Mouse (Mus musculus) G1E (cell line): ENCODE data around the gene Grhpr.

Source experiments
- CTCF ChIP-seq: IDR thresholded peaks from 2 replicates; pipeline ENCODE4 v1.5.1; 2012; ENCODE audit warnings: low read depth, low read length, inconsistent platforms, mixed read lengths
- GATA1 ChIP-seq: IDR thresholded peaks from 2 replicates; pipeline ENCODE4 v1.6.1; 2012; ENCODE audit warnings: borderline replicate concordance, low read length, inconsistent platforms, mixed read lengths
- TAL1 ChIP-seq: conservative IDR thresholded peaks from 2 replicates; pipeline ENCODE4 v1.6.1; 2012; ENCODE audit warnings: low read depth, low read length, inconsistent platforms, mixed read lengths

DNA sequence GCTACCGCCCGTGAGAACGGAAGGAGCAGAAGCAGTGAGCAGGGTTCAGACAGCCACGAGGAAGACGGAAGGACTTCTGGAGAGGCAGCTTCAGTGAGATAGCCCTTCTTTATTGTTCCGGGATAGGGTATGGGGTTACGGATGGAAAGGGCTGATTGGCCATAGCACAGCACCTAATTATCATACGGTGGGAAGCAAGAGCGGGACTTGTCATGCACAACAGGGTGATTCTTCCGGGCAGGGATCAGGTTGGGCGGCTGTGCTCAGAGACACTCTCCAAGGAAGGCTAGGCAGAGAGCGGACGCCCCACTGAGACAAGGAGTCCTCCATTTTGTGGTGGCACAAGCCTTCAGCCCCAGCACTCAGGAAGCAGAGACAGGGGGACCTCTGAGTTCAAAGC lies 22.0 kb upstream of the Grhpr start:
- no peak for TF ChIP-seq CTCF
- TF ChIP-seq GATA1: no peak
- TF ChIP-seq TAL1: no peak
